Mouse (Mus musculus) v-Abl transformed pro-B cells (cell line): ENCODE data around the gene Map3k5.

ENCODE experiments used
- in situ Hi-C, 2 experiments: fragments of 400-800 bp; cut with MboI; formaldehyde crosslinking; loops; one replicate each; pipeline ENCODE4 v1.15.1; 2025; ENCODE audit not compliant: unreplicated experiment in 2 of 2

The Map3k5 gene

GRCm38 (mm10) chr10:19932986-19933385 is 1.3 kb upstream of the Map3k5 start:
- in situ Hi-C loops: loop anchor here (5.0 to 10.0 kb wide), 2 partner anchors 72 to 139 kb away; no protein-coding TSS in a partner anchor

GRCm38 (mm10) chr10:19933511-19934383 is 525 bp upstream of the Map3k5 start:
- in situ Hi-C loops: loop anchor here (5.0 to 10.0 kb wide), 2 partner anchors 71 to 139 kb away; no protein-coding TSS in a partner anchor

GRCm38 (mm10) chr10:19935295-19935623 is 987 bp downstream of the Map3k5 start:
- in situ Hi-C loops: loop anchor here (10.0 kb wide), 1 partner anchor 70 kb away; no protein-coding TSS in a partner anchor

- in situ Hi-C loops: loop anchor here (10.0 kb wide), 1 partner anchor 69 kb away; no protein-coding TSS in a partner anchor
Measured at GRCm38 (mm10) chr10:19935821-19936367, 1.6 kb downstream of the Map3k5 start.

- in situ Hi-C loops: loop anchor here (10.0 kb wide), 1 partner anchor 68 kb away; no protein-coding TSS in a partner anchor
Measured at GRCm38 (mm10) chr10:19936961-19937708, 2.9 kb downstream of the Map3k5 start.

- in situ Hi-C loops: loop anchor here (10.0 kb wide), 1 partner anchor 66 kb away; no protein-coding TSS in a partner anchor
Measured at GRCm38 (mm10) chr10:19938738-19939137, 4.5 kb downstream of the Map3k5 start.

GRCm38 (mm10) chr10:19939282-19939705 is 5.0 kb downstream of the Map3k5 start:
- in situ Hi-C loops: loop anchor here (10.0 kb wide), 1 partner anchor 66 kb away; no protein-coding TSS in a partner anchor

GRCm38 (mm10) chr10:19940127-19940526 is 5.9 kb downstream of the Map3k5 start:
- in situ Hi-C loops: no loop called here

- in situ Hi-C loops: no loop called here
Measured at GRCm38 (mm10) chr10:19940626-19941025, 6.4 kb downstream of the Map3k5 start.

- in situ Hi-C loops: no loop called here
Measured at GRCm38 (mm10) chr10:19941063-19941462, 6.8 kb downstream of the Map3k5 start.

GRCm38 (mm10) chr10:19941914-19942313 is 7.6 kb downstream of the Map3k5 start:
- in situ Hi-C loops: no loop called here

GRCm38 (mm10) chr10:19942621-19943020 is 8.3 kb downstream of the Map3k5 start:
- in situ Hi-C loops: no loop called here

- in situ Hi-C loops: no loop called here
Measured at GRCm38 (mm10) chr10:19945651-19946050, 11.4 kb downstream of the Map3k5 start.

- in situ Hi-C loops: no loop called here
Measured at GRCm38 (mm10) chr10:19946644-19947043, 12.4 kb downstream of the Map3k5 start.

- in situ Hi-C loops: no loop called here
Measured at GRCm38 (mm10) chr10:19947441-19947840, 13.2 kb downstream of the Map3k5 start.

- in situ Hi-C loops: no loop called here
Measured at GRCm38 (mm10) chr10:19947901-19948300, 13.6 kb downstream of the Map3k5 start.

GRCm38 (mm10) chr10:19948381-19948780 is 14.1 kb downstream of the Map3k5 start:
- in situ Hi-C loops: no loop called here

GRCm38 (mm10) chr10:19949106-19949505 is 14.8 kb downstream of the Map3k5 start:
- in situ Hi-C loops: no loop called here

GRCm38 (mm10) chr10:19953032-19953761 is 18.9 kb downstream of the Map3k5 start:
- in situ Hi-C loops: no loop called here

- in situ Hi-C loops: no loop called here
Measured at GRCm38 (mm10) chr10:19954572-19954971, 20.3 kb downstream of the Map3k5 start.
